Mouse (Mus musculus) CD4-positive, CD25-positive, alpha-beta regulatory T cell, adult 2 months (primary cell): ENCODE data around the gene Egr4.

Source experiments
- DNase-seq: peaks from one replicate; pipeline ENCODE4 v3.0.0-alpha.2; 2012; ENCODE audit warnings: low read depth, low spot score

Gene Egr4

DNA sequence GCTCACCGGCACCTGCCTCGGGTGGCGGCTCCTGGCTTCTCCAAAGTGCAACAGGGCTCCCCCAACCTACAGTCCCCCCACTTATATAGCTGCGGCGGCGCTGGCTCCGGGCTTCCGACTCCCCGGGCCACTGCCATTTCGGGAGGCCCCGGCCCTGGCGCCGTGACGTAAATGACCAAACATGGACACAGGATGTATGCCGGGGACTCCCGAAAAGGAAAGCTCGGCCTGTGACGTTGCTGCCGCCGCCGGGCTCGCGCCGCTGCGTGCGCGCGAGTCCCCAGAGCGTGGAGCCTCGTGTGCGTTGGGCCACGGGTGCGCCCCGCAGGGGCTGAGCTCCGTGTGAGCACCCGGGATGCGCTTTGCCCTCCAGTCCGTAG lies at the start of gene Egr4:
TSS of gene Egr4 (minus strand) at position 59 of the 380 bp plus-strand sequence.
- peak; percentile 77 for DNase-seq

DNA sequence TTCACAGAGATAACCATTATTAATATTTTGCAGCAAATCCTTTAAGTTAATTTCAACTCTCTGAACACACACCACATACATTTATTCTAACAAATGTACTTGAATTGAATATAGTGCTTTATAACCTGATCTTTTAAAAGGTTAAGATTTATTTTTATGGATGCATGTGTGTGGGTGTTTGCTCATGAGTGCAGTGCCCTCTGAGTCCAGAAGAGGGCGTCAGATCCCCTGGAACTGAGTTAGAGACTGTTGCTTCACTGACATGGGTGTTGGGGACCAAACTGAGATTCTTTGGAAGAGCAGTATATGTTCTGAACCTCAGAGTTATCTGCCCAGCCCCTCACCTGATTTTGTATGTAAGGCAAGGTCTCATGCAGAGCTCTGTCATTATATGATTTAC lies 49.0 kb upstream of the Egr4 start:
- DNase-seq = no peak

DNA sequence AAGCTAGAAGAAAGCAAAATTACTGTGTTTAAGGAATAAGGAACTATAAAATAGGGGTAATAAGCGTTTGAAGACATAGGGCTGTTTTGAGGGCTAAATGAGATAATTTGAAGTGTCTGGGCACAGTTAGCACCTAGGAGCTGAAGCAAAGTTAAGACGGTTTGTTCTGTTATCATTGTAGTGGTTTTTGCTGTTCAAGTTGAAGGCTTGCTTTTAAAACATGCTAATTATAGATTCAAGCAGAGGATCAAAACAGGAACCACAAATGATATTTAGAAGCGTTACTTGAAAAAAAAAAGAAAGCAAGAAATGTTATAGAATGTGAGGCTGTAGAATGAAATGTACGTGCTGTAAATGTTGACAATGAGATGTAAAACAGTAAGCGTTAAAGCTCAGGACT lies 34.3 kb upstream of the Egr4 start:
- DNase-seq = no peak

DNA sequence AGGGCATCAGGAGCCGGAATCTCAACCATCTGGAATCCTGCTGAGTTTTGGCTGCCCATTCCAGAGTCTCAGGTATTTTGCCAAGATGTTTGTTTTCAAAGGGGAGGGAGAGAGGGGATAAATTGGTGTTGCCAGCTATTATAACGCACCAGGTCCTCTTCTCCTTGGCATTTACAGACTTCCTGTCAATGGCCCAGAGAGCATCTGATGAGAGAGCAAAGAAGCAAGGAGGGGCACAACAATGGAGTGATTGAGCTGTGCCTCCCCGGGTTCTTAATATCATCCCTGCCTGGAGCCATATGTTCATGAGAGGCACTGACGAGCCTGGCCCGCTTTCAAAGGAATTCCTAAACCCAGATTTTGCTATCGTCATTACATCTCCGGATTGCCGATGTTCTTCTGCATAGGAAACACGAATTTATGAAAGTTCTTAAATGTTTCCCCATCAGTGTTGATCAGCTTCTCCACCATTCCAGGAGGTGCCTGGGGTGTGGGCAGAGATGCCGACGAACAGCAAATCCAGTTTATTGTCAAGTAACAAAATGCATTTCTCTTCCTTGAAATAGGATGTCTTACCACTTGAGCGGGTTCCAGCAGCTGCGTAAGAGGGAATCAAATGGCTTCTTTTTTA lies 31.0 kb upstream of the Egr4 start:
- DNase-seq = no peak

DNA sequence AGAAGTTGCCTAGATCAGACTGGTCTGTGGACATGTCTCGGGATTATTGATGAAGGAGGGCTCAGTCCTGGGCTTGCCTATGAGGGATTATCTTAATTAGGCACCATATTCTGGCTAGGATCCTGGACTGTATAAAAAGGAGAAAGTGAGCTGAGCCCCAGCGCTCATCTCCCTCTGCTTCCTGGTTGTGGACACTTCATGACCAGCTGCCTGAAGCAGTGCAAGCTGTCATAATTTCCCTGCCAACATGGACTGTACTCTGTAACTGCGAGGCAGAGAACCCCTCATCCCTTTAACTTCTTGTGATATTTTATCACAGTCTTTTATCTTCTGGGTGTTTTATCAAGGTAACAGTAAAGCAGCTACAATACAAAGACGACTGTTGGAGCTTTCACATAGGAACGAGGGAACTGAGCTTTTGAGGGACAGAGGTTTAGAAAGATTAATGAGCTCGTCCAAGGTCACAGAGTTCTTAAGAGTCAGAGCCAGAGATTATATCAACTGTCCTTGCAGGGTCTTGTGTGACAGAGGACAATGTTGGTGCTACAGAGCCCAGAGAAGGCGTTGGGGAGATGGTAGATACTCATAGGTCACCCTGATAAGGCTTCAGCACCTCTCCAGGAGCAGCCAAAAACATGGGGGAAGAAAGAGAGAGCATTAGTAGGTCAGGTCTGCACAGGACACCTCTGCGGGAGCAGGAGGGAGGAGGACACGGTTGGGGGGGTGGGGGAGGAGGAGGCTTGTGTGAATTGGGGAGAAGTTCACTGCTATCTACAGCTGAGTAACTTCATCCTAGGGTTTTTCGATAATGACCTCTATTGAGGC lies 30.2 kb upstream of the Egr4 start:
- no peak for DNase-seq

DNA sequence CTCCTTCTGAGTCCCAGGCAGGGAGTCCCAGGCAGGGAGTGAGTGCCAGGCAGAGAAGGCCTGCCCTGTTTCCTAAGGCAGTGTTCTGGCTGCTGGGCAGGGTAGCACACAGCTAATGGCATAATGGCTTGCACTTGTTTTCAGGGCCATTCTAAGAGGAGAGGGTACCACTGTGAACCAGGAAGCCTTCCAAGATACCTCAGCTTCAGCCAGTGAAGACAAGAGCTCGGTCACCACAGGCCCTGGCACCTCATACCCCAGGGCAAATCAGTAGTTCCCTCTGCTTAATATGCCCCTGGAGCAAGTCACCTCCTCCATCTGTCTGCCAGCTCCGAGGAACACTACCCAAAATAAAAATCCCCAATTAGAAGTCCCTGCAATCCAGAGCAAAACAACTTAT lies 9.4 kb upstream of the Egr4 start:
- DNase-seq = no peak

DNA sequence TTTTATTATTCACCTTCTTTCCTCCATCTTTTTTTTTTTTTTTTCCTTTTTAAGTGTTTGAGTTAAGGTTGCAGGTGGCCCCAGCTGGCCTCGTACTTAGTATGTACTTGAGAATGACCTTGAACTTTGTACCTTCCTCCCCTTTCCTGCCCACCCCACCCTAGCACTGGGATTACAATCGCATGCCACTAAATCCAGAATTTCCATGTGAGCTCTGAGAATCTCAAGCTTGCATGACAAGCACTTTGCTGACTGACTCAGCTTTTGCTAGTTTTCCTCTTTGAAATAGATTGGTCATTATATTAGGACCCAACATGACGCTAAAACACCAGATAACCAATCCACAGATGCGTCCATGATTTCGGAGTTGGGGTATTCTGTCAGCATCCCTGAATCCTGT lies 8.6 kb upstream of the Egr4 start:
- DNase-seq = no peak

DNA sequence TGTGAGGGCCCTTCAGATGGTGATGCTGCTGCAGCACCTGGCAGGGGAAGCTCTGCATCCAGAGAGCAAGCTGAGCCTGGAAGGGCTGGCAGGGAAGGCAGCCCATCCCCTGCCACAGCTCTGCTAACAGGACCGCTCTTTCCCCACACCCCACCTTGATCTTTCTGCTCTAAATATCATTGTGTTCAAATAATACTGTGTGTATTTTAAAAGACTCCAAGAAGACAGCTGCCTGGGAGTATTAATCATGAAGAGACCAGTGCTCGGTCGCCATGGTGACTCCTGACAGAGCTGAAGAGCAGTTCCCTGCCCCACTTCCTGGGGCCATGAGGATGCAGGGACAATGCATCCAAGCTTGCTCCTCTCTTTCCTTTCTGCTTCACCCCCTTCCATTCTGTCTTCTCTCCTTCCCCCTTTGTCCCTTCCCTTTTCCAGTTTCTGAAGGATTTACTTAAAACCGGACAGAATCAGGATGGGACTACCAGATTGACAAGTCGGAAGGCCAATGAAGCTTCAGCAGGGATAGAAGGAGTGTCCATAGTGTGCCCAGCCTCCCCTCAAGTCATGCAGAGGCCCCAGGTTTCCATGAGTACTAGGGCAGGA lies 4.8 kb upstream of the Egr4 start:
- DNase-seq = no peak

DNA sequence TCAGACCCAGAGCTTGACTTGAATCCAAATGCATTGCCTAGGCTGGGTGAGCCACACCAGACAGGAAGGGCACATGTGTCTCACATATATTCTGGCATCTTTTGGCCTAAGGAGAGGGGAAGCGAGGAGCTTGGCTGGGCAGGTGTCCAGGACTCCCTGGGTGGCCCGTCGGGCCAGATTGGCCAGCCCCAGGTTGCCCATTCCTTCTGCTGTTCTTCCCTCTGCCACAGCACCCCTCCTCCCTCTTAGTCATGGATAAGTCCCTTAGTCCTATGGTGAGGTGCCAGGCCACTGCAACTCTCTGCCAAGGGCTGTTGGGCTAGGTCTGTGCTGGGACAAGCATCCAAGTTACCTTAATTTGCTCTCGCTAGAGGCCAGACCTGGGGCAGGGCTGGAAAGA lies 2.6 kb upstream of the Egr4 start:
- no peak for DNase-seq

DNA sequence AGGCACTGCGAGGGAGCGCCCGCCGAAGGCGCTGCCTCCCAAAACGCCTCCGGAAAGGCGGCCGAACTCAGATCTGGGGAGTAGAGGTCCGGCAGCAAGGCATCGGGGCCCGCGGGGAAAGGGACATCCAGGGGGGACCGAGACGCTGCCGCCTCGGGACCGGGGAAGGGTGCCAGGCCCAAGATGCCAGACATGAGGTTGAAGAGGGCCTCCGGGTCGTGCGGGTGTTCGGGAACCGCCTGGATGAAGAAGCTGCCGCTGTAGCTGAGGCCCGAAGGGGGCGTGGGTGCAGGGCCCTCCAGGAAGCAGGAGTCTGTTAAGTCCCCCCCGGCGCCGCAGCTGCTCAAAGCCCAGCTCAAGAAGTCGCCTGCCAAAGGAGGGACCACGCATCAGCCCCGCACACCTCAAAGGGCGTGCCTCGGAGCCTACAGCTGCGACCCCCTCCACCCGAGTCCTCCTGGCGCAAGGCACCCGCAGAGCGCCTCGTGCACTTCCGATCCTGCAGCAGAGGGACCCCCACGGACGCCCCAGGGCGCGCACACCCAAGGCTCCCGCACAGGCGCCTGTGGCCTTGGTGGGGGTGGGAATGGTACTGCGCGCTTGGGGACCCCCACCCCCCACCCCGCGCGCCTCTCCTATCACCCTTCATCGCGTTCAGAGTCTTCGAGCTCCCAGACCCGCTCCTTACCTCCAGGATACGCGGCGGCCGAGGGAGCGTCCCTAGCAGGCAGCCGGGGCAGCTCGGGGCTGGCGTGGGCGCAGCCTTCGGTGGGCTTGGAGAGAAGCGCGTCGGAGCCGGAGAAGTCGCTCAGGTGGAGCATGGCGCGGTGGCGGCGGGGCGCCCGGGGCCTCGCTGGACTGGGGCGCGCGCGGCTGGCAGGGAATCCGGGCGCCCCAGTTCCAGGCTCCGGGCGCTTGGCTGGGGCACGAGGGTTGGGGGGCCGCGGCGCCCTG lies 535 bp downstream of the Egr4 start:
- peak; percentile 13 for DNase-seq

DNA sequence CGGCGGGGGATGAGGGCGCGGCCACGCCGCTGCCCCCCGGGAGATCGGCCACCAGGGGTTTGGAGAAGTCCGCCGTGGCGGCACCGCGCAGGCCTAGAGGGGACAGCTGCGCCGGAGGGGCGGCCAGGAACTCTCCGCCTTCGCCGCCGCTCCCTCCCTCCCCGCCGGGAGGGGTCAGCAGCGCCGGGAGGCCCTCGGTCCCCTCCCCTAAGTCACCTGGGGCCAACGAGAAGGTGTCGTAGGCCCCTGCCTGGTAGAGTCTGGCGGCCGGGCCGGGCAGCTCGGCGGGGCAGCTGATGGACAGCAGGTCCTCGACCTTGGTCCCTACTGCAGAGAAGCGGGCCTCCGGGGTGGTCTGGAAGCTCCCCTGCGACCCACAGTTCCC lies 1.3 kb downstream of the Egr4 start:
- DNase-seq = peak; percentile 2

DNA sequence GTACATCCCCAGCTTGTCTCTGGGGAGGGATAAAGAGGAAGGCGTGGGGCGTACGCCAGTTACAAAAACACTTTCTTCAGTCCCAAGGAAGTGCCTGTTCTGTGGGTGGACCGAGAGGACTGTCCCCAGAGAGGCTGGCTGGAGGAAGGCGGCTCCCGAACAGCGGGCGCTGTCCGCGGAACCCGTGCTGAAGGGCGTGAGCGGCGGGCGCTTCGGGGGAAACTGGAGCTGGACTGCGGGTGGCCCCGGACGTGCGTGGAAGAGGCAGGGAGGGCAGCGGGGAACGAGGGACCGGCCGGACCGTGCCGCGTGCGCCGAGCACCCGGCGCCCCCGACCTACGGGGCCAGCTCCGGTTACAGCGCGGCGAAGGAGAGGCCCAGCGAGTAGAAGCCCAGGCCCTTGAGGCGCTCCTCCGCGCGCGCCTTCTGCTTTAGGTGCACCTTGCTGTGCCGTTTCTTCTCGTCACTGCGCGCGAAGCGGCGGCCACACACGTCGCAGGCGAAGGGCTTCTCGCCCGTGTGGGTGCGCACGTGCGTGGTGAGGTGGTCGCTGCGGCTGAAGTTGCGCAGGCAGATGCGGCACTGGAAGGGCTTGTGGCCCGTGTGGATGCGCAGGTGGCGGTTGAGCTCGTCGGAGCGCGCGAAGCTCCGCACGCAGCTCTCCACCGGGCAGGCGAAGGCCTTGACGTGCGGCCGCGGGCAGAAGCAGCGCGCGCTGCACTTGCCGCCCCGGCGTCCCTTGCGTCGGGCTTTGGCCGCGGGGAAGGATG lies 1.9 kb downstream of the Egr4 start:
- DNase-seq = peak; percentile 11

DNA sequence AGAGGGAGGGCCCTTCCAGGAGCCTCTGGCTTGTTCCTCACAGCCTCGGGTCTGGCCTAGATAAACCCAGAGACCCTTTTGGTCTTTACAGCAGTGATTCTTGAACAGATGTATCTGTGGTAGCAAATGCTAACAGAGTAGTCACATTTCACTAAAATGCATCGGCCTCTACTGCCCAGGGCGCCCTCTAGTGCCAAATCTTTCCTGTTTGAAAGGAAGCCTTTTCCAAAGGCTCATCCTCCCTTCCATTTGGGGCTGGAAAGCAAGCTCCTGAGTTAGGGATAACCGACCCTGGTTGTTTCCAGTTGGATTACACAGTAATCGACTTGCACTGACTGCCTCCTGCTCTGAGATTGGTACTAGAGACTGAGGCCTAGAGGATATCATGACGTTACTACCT lies 2.9 kb downstream of the Egr4 start:
- peak; percentile 29 for DNase-seq

DNA sequence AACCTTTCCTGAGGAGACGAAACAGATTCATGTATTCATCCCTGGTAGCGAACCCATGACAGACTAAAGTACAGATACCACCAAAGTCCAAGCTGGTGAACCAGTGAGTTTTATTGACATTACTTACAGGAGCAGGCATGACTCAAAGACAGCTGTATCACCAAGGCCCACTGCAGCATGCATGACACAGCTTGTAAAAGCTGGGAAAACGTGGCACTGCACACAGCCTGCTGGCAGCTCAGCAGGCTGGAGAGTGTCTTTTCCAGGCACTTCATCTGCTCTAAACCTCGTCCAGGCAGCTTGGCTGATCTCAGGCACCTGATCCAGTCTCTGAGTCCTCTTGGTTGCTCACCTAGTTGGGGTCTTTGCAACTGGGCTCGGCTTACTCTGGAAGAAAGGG lies 4.8 kb downstream of the Egr4 start:
- no peak for DNase-seq

DNA sequence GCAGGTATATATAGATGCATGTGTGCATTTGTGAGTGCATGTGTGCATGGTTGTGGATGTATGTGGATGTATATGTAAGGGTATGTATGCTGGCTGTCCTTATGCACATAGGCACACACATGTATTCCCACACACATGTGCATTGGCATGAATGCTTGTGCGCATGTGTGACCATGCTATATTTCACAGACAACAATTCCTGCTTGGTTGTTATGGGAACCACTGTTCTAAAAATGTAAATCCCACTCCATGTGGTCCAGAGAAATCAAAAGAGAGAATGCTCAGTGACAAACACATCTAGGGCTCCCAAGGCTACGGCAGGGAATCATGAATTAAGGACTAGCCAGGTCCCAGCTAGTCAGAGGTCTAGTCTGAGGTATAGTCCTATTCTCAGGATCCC lies 8.5 kb downstream of the Egr4 start:
- DNase-seq = no peak

DNA sequence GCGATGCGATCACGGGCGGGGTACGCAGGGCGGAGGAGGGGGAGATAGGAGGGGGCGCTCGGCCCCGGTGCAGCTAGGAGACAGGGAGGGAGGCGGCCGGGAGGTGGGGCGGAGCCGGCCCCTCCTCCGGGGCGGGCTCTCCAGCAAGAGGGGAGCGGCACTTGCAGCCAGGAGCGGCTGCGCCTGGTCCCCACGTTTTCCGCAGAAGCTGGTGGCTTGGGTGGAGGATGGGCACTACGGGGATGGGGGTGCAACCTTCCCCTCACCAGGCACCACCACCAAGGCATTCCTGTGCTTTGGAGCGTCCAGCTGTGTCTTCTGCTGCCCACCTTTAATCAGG lies 10.5 kb downstream of the Egr4 start, which contains the start of gene Fbxo41:
TSS of gene Fbxo41 (minus strand) at position 84 of the 340 bp plus-strand sequence.
- DNase-seq = no peak

DNA sequence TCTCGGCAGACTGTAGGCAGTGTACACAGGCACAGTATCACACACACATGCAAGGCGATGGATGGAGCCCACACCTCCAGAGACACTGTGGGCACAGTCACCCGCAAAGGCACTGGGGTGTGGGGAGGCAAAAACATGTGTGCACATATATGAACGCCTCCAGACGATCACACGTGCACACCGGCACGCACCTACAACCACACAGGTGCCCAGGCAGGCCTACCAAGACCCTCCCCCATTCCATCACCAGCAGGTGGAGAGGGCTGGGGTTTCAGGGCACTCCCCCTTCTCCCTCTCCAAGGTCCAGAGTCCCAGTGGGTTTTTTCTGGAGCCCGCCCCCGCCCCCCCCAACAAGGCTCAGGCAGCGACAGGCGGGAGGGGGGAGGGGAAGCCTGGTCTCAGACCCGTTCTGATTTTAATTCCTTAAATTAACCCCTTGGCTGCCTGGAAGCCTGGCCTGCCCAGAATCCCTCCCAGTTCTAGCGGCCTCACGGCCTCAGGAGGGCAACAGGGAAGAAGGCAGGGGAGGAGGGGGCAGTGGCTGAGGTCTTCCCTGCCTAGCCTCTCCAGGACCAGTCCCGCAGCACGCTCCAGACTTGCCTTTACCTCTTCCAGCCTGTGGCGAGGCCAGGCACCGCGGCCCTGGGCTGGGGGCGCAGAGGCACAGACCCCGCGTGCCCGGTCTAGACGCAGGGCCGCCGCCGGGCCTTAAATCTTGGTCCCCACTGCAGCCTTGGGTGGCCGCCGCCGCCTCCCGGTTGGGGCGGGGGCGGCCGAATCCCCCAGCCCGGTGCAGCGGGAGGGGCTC lies 11.1 kb downstream of the Egr4 start:
- no peak for DNase-seq

DNA sequence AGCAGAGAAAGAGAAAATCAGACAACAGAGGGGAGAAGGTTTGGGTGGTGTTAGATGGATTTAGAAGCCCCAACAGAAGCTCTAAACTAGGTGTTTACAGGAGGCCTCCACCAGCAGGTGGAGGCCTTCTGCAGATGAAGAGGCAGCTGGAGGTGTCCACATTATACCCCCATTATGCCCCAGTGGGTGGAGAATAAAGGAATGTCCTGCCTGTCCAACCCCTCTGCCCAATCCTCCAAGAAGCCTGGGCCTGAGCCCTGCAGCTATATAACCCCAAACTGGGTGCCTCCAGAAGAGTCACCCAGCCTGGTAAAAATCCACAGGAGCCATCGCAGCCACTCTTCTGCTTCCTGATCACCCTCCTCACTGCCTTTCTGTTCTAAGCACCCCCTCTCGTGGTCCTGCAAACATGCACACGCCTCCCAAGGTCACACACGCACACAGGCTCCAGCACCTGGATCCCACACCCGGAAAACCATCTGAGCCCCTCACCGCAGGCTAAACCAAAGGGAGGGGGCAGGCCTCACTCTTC lies 11.8 kb downstream of the Egr4 start:
- no peak for DNase-seq

DNA sequence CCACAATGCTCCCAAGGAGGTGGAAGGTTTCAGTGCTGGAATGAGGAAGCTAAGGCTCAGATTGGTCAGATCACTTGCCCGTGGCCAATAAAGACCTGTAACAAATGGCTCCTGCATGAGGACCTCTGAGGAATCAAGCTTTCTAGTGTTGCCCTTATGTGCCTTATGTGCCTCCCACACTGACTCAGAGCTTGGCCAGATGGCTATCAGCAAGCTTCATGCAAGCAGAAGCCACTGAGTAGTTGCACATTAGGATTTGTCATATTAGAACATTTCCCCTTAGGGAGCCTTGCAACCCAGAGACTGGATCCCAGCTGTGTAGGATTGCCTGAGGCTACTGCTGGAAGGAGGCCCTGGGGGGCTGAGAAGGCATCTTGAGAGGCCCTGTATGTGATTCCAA lies 13.0 kb downstream of the Egr4 start:
- no peak for DNase-seq

DNA sequence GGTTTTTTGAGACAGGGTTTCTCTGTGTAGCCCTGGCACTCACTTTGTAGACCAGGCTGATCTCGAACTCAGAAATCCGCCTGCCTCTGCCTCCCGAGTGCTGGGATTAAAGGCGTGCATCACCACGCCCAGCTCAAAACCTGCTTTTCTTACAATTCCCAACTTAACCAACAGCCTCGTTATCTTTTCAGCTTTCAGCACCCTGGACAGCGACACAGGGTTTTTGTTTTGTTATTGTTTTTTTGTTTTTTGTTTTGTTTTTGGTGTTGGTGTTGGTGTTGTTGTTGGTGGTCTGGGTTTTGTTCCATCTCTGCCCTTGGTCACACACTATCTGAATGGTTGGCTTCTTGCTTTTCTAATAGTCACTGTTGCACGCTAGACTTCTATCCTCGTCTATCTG lies 15.2 kb downstream of the Egr4 start:
- DNase-seq = no peak
